Mouse (Mus musculus) ZHBTc4 (cell line): Measurements from ENCODE around the gene Anp32a.

Experiments used
- DNase-seq: peaks from one replicate; pipeline ENCODE4 v3.0.0-alpha.2; 2011; ENCODE audit warnings: low read depth, low spot score

Anp32a gene

GRCm38 (mm10) chr9:62341123-62341486, at the start of gene Anp32a:
Gene Anp32a, plus strand, starts transcription at chr9:62341293.
- peak; percentile 99 for DNase-seq

GRCm38 (mm10) chr9:62295006-62295698, 45.9 kb upstream of the Anp32a start:
- peak; percentile 88 for DNase-seq

GRCm38 (mm10) chr9:62296891-62297290, 44.2 kb upstream of the Anp32a start:
- DNase-seq: no peak

DNA sequence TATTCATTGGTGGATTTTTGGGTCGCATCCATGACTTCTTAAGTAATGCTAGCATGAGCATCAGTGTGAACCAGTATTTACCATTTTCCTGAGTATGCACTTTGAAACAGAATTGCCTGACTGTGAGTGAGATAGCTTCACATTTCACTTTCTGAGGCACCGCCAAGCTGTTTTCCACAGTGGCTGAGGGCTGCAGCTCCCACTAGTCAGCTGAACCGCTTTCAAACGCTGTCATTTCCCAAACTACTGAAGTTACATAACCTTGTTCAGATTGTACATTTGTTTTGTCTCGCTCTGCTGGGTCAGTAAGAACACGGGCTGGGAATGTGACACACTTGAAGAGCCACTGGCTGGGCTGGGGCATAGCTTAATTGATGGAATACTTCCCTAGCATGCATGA, 25.5 kb upstream of the Anp32a start:
- DNase-seq: no peak

DNA sequence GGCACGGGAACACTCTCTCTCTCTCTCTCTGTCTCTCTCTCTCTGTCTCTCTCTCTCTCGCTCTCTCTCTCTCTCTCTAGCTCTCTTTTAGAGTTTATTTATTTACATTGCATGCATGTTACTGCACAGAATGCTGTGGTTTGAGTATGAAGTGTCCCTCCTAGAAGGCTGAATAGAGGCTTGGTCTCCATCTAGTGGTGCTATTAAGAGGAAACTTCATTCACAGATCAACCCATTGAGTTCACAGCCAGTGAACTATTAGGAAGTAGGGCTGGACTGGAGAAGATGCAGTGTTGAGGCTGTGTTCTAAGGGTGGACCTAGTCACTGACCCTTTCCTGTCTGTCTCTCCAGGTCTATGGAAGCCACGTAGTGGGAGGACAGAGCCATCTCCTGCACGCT, 22.4 kb upstream of the Anp32a start:
- DNase-seq: no peak

DNA sequence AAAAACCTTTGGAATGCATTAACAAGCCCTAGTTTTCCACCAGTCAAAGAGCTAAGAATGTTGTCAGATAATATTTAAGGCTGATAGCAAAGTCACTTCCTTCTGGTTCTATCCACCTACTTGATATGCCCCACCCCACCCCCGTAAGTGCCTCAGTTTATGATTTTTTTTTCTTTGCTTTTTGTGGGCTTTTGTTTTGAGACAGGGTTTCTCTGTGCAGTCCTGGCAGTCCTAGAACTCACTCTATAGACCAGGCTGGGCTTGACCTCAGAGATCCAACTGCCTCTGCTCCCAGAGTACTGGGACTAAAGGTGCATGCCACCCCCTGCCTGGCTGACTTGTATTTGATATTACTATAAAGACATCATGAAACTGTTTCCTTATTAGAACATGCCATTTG, 17.3 kb upstream of the Anp32a start:
- no peak for DNase-seq

DNA sequence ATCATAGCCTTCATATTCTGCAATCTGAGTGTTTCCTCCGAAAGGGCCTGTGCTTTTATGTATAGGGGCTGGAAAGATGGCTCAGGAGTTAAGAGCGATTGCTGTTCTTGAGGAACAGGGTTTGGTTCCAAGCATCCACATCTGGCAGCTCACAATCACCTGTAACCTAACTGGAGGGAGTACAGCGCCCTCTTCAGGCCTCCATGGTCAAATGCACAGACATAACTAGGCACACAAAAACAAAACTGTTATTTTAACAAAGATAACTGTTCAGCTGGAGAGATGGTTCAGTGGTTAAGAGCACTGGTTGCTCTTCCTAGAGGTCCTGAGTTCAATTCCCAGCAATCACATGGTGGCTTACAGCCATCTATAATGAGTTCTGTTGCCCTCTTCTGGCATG, 15.1 kb upstream of the Anp32a start:
- peak; percentile 58 for DNase-seq

- no peak for DNase-seq
These were observed 6.7 kb upstream of the Anp32a start for GRCm38 (mm10) chr9:62334298-62334825.

DNA sequence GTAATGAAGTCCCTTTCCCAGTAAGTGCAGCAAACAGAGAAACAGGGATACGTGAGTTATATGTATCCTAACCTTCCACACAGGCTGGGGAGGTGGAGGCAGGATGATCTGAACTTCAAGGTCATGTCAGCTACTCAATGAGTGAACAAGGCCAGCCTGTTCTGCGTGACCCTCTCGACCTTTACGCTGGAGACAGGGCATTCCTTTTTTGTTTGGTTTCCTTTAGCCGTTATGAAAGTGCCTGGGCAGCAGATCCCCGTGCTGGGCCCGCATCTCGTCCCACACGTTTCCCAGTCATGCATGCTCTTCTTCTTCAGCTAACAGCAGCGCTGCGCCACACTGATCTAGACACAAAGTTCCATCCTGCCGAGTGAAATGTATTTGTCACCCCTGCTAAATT, 5.7 kb upstream of the Anp32a start:
- no peak for DNase-seq

GRCm38 (mm10) chr9:62337924-62338635, 3.0 kb upstream of the Anp32a start:
- DNase-seq: peak; percentile 65

GRCm38 (mm10) chr9:62338636-62339191, 2.4 kb upstream of the Anp32a start:
- DNase-seq: peak; percentile 48

GRCm38 (mm10) chr9:62340301-62341122, 581 bp upstream of the Anp32a start:
- DNase-seq: no peak

DNA sequence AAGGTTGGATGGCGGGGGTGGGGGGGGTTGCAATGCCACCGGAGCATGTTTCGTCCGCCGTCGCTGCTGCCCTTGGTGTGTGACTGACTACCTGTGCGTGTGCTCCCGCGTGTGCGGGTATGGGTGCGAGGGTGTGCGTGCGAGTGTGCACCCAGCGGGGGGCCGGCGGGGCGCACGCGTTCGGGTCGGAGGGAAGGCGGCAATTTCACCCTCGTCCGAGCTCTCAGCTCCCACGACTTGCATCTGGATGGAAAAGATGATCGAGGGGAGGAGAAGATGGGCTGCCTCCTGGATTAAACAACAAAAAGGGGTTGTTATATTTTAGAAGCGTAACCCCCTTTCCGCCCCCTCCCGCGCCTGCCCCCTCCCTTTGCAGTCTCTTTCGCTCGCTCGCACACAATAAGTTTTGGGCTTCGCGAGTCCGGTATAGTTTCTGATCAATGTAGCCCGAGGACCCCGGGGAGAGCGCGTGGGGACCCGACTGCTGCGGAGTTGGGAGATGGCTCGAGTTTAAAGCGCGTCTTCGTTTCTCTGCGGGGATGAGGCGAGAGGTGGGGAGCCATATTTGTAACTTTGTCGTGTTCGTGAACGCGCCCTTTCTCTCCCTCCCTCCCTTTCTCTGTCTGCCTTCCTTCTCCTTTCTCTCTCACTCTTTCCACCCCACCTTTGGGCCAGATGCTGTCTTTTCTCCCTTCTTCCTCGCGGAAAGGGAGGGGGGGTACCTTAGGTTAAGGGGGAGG, 778 bp downstream of the Anp32a start:
- DNase-seq: peak; percentile 54

- peak; percentile 44 for DNase-seq
These were observed 1.5 kb downstream of the Anp32a start for GRCm38 (mm10) chr9:62342441-62343191.

DNA sequence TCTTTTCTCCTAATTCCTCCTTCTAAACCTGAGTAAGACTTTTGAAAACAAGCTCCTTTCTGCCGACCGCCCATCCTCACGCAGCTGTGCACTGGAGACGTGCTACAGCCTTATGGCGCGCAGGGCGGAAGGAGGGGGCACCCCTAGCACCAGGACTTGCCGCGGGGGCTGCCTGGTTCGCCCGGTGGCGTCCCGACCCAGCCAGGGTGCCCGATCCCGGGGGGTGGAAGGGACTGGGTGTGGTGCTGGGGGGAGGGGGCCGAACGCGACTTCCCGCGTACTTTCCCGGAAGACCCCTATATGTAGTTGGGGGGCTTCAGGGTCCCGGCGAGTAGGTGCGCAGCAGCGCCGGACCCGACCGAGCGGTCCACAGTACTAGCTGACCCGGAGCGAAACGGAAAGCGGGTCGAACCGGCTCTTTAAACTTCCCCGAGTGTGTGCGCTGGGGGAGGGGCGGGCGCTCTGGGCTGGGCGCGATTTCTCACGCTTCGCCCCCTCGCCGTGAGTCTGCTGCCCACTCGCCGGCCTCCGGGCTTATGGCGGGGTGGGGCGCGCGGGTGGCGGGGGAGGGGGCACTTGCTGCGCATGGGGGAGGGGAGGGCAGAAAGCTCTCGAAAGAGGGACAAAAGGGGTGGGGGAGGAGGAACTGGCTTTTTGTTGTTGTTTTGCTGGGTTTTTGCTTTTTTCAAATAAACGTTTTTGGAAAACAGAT, 2.3 kb downstream of the Anp32a start:
- peak; percentile 74 for DNase-seq

GRCm38 (mm10) chr9:62343904-62344491, 2.9 kb downstream of the Anp32a start:
- DNase-seq: no peak

GRCm38 (mm10) chr9:62344545-62344944, 3.5 kb downstream of the Anp32a start:
- DNase-seq: peak; percentile 96

GRCm38 (mm10) chr9:62345081-62345481, 4.0 kb downstream of the Anp32a start:
- no peak for DNase-seq

DNA sequence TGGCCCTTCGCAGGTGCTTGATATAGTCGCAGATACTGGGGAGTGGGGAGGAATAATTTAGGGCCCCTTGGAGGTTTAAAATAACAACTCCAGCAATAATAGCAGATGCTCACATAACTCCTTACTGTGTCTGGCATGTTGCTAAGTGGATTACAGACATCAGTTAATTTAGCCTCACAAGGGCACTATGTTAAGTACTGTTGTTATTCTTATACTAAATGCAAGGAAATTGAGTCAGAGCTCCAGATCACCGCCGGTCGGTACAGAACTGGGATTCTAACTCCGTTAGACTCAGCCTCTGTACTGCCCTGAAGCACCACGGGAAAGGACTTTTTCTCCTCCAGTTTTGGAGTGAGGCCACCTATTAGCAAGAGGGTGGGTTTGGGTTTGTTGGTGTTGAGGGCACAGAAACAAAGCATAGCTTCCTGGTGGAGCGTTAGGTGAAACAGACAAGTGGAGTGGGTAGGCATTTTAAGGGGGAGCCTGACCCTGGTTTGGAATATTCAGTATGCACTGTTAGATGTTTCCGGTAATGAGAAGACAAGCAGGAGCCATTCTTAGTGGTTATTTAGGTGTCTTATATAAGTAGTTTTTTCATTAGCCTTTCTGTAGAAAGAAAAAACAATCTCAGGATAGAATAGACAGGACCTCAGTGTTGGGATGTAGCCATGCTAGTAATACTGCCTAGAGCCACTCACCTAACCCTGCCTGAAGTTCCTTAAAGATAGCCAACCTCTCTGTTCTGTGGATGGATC, 4.7 kb downstream of the Anp32a start:
- DNase-seq: no peak
